ENCODE assay signal across 23 mouse cellular contexts in genomic region chr19:32394825-32395224, GRCm38 (mm10).
"Had no signal": no experiment of that assay in that cellular context is flagged by ENCODE, and none has a peak within 500 bp of the region (broad histone marks: within the 10 kb centered on the region; RNA-seq: fewer than 3 reads in every experiment).

No protein-coding gene starts in this region.

- H3K27me3 ChIP-seq: heart, embryonic 13.5 days; heart, embryonic 15.5 days; hindbrain, embryonic 12.5 days; intestine, embryonic 15.5 days had no signal

- H3K4me3 ChIP-seq: heart, embryonic 13.5 days; heart, embryonic 15.5 days; hindbrain, embryonic 10.5 days; hindbrain, embryonic 12.5 days; intestine, embryonic 15.5 days; layer of hippocampus, adult 2 months; left cerebral cortex, adult 2 months; limb, embryonic 10.5 days; limb, embryonic 12.5 days; liver, embryonic 13.5 days; liver, embryonic 15.5 days had no signal

- H3K36me3 ChIP-seq: hindbrain, embryonic 12.5 days; intestine, embryonic 15.5 days; limb, embryonic 12.5 days; liver, embryonic 13.5 days; liver, embryonic 15.5 days had no signal

- H3K27ac ChIP-seq: heart, embryonic 13.5 days; heart, embryonic 15.5 days; hindbrain, embryonic 10.5 days; hindbrain, embryonic 12.5 days; hindbrain, embryonic 14.5 days; intestine, embryonic 15.5 days; layer of hippocampus, adult 2 months; left cerebral cortex, adult 2 months; limb, embryonic 10.5 days; limb, embryonic 12.5 days; liver, embryonic 13.5 days; liver, embryonic 15.5 days had no signal

- H3K9ac ChIP-seq: heart, embryonic 13.5 days; heart, embryonic 15.5 days; hindbrain, embryonic 12.5 days; hindbrain, embryonic 14.5 days; intestine, embryonic 15.5 days; limb, embryonic 12.5 days; liver, embryonic 13.5 days; liver, embryonic 15.5 days had no signal

- ATAC-seq: hindbrain, embryonic 16.5 days; inflammation-experienced regulatory T-cells, adult 6 months; intestine, embryonic 15.5 days; intestine, postnatal 0 days had no signal

- H3K9me3 ChIP-seq: heart, embryonic 13.5 days; heart, embryonic 15.5 days; hindbrain, embryonic 10.5 days; hindbrain, embryonic 12.5 days; intestine, embryonic 15.5 days; limb, embryonic 10.5 days; liver, embryonic 13.5 days; liver, embryonic 15.5 days had no signal

- DNase-seq: gastrocnemius, postnatal 25 days; heart, postnatal 4 days; kidney, adult 18-20 months; kidney, adult 8-10 months; kidney, postnatal 10 days; kidney, postnatal 25 days; kidney, postnatal 4 days; liver; liver, embryonic 13.5 days had no signal
